Comparison of ENCODE assay signal across 27 mouse cellular contexts in the genomic region with DNA sequence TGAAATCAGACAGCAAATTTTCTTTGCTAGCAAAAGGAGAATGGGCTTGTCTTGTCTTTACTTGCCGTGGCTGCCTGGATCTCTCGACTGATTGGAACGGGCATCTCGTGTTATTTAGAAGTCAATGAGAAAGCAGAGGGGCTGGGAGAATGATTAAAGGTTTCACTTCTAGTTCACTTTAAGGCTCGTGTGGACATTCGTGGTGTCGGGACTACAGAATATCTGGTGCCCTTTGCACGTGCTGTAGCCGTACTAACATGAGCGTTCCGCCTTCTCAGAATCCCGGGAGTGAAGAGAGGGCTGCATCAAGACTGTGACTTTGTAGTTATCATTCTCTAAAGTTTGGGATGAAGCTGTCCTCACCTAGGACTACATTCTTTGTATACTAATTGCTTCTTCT. TPM values are rescaled to one million over a fixed set of nuclear protein-coding genes. Genes with fewer than 3 reads are reported as not detected.
DNase-seq lines count a peak whose midpoint lies in the region; ATAC-seq and TF ChIP-seq lines count a peak whose summit lies in the region.
"Had no signal": no experiment of that assay in that cellular context is flagged by ENCODE, and none has a peak within 500 bp of the region (broad histone marks: within the 10 kb centered on the region; RNA-seq: fewer than 3 reads in every experiment).

No protein-coding gene starts in this region.

- ATAC-seq in hindbrain, embryonic 11.5 days (ENCODE audit: low FRiP score) = no peak
- ATAC-seq in hindbrain, embryonic 13.5 days (ENCODE audit: low FRiP score) = no peak
- ATAC-seq in limb, embryonic 14.5 days (ENCODE audit: low FRiP score, low read depth) = no peak
- ATAC-seq: inflammation-experienced regulatory T-cells, adult 6 months had no signal

- H3K4me3 ChIP-seq in hindbrain, embryonic 11.5 days (ENCODE audit: low read depth, low read length) = no peak overlapping the region
- no peak overlapping the region for H3K4me3 ChIP-seq in hindbrain, embryonic 13.5 days
- no peak overlapping the region for H3K4me3 ChIP-seq in MEL (ENCODE audit: control insufficient read depth in 1 of 2, insufficient read depth in 1 of 2, low read depth in 2 of 2, low read length in 2 of 2)
- H3K4me3 ChIP-seq in limb, embryonic 14.5 days (replicated peaks; ENCODE audit: low read length) = no peak overlapping the region
- H3K4me3 ChIP-seq in layer of hippocampus, adult 2 months = no peak overlapping the region
- H3K4me3 ChIP-seq: forebrain, embryonic 10.5 days; heart, adult 2 months; heart, embryonic 15.5 days; hindbrain, embryonic 10.5 days; limb, embryonic 13.5 days; neural tube, embryonic 12.5 days; stomach, embryonic 15.5 days had no signal

- H3K9me3 ChIP-seq in hindbrain, embryonic 11.5 days (ENCODE audit: control insufficient read depth, low read length) = peaks cover 71% of the 10 kb centered on the region
- peaks cover 76% of the 10 kb centered on the region for H3K9me3 ChIP-seq in hindbrain, embryonic 13.5 days
- no peaks in the 10 kb centered on the region for H3K9me3 ChIP-seq in MEL (replicated peaks; ENCODE audit: insufficient read depth, low read length)
- peaks cover 74% of the 10 kb centered on the region for H3K9me3 ChIP-seq in limb, embryonic 14.5 days (ENCODE audit: control insufficient read depth, low read length)
- H3K9me3 ChIP-seq: G1E; stomach, embryonic 15.5 days had no signal

- no peaks in the 10 kb centered on the region for H3K27me3 ChIP-seq in hindbrain, embryonic 11.5 days (ENCODE audit: control insufficient read depth, insufficient read depth, low read length)
- H3K27me3 ChIP-seq in hindbrain, embryonic 13.5 days = no peaks in the 10 kb centered on the region
- H3K27me3 ChIP-seq in MEL (ENCODE audit: control insufficient read depth in 1 of 2, insufficient read depth in 2 of 2, low read length in 2 of 2) = no peaks in the 10 kb centered on the region
- no peaks in the 10 kb centered on the region for H3K27me3 ChIP-seq in limb, embryonic 14.5 days (ENCODE audit: control insufficient read depth, insufficient read depth, low read length)
- H3K27me3 ChIP-seq: heart, embryonic 15.5 days; limb, embryonic 13.5 days; neural tube, embryonic 12.5 days; stomach, embryonic 15.5 days had no signal

- H3K36me3 ChIP-seq in hindbrain, embryonic 11.5 days (ENCODE audit: control insufficient read depth, insufficient read depth, low read length) = 0 out of 2 replicates have a peak, but pooled peaks cover 2% of the 10 kb centered on the region
- no peaks in the 10 kb centered on the region for H3K36me3 ChIP-seq in hindbrain, embryonic 13.5 days
- no peaks in the 10 kb centered on the region for H3K36me3 ChIP-seq in MEL (ENCODE audit: control insufficient read depth in 1 of 2, insufficient read depth in 2 of 2, low read length in 2 of 2)
- no peaks in the 10 kb centered on the region for H3K36me3 ChIP-seq in limb, embryonic 14.5 days (ENCODE audit: control insufficient read depth, insufficient read depth, low read length)
- H3K36me3 ChIP-seq: forebrain, embryonic 10.5 days; G1E; heart, embryonic 15.5 days; hindbrain, embryonic 10.5 days; limb, embryonic 13.5 days; neural tube, embryonic 12.5 days; stomach, embryonic 15.5 days had no signal

- WGBS in hindbrain, embryonic 11.5 days = 67% methylated on average over 12 of the region's 12 CpGs
- 65% methylated on average over 12 of the region's 12 CpGs for WGBS in hindbrain, embryonic 13.5 days
- WGBS in limb, embryonic 14.5 days = 65% methylated on average over 12 of the region's 12 CpGs

- no peak for TF ChIP-seq RAD21 in MEL (IDR thresholded peaks at IDR 0.05; ENCODE audit: low read depth, low read length)

- H3K4me2 ChIP-seq in hindbrain, embryonic 11.5 days (replicated peaks; ENCODE audit: low read depth, low read length) = no peak overlapping the region
- H3K4me2 ChIP-seq in hindbrain, embryonic 13.5 days = no peak overlapping the region
- H3K4me2 ChIP-seq in limb, embryonic 14.5 days (replicated peaks; ENCODE audit: low read depth, low read length, severe bottlenecking) = no peak overlapping the region
- H3K4me2 ChIP-seq: heart, embryonic 15.5 days; limb, embryonic 13.5 days; neural tube, embryonic 12.5 days; stomach, embryonic 15.5 days had no signal

- peak; percentile 5 for DNase-seq in hindbrain, embryonic 11.5 days (ENCODE audit: low spot score)
- DNase-seq in A20 (ENCODE audit: low read depth, low spot score) = peak; percentile 15
- peak; percentile 14 for DNase-seq in MEL (ENCODE audit: low read depth, low spot score)
- peak; percentile 2 for DNase-seq in limb, embryonic 14.5 days (ENCODE audit: low spot score)
- no peak for DNase-seq in gastrocnemius, postnatal 10 days
- DNase-seq in layer of hippocampus, adult 2 months (ENCODE audit: low spot score in 2 of 2) = no peak
- DNase-seq: adrenal gland, postnatal 25 days; cerebellum, adult 11 months; cerebellum, postnatal 10 days; heart, adult 2 months; kidney, postnatal 4 days; lung, postnatal 14 days; spleen, adult 18-20 months; thymus, adult 18-20 months had no signal

- no peaks in the 10 kb centered on the region for H3K79me2 ChIP-seq in MEL (ENCODE audit: control insufficient read depth, insufficient read depth, low read length, poor library complexity)

- H3K9ac ChIP-seq in hindbrain, embryonic 11.5 days (ENCODE audit: low read depth, low read length) = no peak overlapping the region
- H3K9ac ChIP-seq in hindbrain, embryonic 13.5 days = no peak overlapping the region
- no peak overlapping the region for H3K9ac ChIP-seq in MEL (ENCODE audit: control insufficient read depth, low read depth, low read length, poor library complexity, severe bottlenecking)
- no peak overlapping the region for H3K9ac ChIP-seq in limb, embryonic 14.5 days (ENCODE audit: low read depth, low read length, severe bottlenecking)
- H3K9ac ChIP-seq: heart, embryonic 15.5 days; limb, embryonic 13.5 days; neural tube, embryonic 12.5 days; stomach, embryonic 15.5 days had no signal

- no peak for TF ChIP-seq POLR2A in MEL (IDR thresholded peaks at IDR 0.05; ENCODE audit: control insufficient read depth in 1 of 2, insufficient read depth in 1 of 2, low read depth in 1 of 2, low read length in 2 of 2, poor library complexity in 1 of 2)
- TF ChIP-seq POLR2A in limb, embryonic 14.5 days (IDR thresholded peaks at IDR 0.05; ENCODE audit: borderline replicate concordance, extremely low read depth, insufficient read depth, insufficient read length) = no peak

- TF ChIP-seq CTCF in MEL (IDR thresholded peaks at IDR 0.05 in 2 of 3, conservative IDR thresholded peaks at IDR 0.05 in 1 of 3; ENCODE audit: control insufficient read depth in 1 of 3, insufficient read depth in 1 of 3, low read depth in 2 of 3, low read length in 3 of 3, poor library complexity in 1 of 3, severe bottlenecking in 1 of 3) = no peak
- no peak for TF ChIP-seq CTCF in layer of hippocampus, adult 2 months (conservative IDR thresholded peaks at IDR 0.05)

- H3K4me1 ChIP-seq in hindbrain, embryonic 11.5 days (replicated peaks; ENCODE audit: control insufficient read depth, insufficient read depth, low read length) = no peaks in the 10 kb centered on the region
- no peaks in the 10 kb centered on the region for H3K4me1 ChIP-seq in hindbrain, embryonic 13.5 days (replicated peaks)
- H3K4me1 ChIP-seq in MEL (ENCODE audit: control insufficient read depth in 1 of 2, insufficient read depth in 2 of 2, low read length in 2 of 2) = no peaks in the 10 kb centered on the region
- no peaks in the 10 kb centered on the region for H3K4me1 ChIP-seq in limb, embryonic 14.5 days (ENCODE audit: control insufficient read depth, insufficient read depth, low read length)
- H3K4me1 ChIP-seq: forebrain, embryonic 10.5 days; heart, embryonic 15.5 days; hindbrain, embryonic 10.5 days; limb, embryonic 13.5 days; neural tube, embryonic 12.5 days; stomach, embryonic 15.5 days had no signal

- H3K27ac ChIP-seq in hindbrain, embryonic 11.5 days (ENCODE audit: low read depth, low read length) = no peak overlapping the region
- no peak overlapping the region for H3K27ac ChIP-seq in hindbrain, embryonic 13.5 days
- H3K27ac ChIP-seq in MEL (ENCODE audit: control insufficient read depth, low read depth, low read length) = no peak overlapping the region
- H3K27ac ChIP-seq in limb, embryonic 14.5 days (replicated peaks; ENCODE audit: low read depth, low read length) = no peak overlapping the region
- H3K27ac ChIP-seq in layer of hippocampus, adult 2 months = no peak overlapping the region
- H3K27ac ChIP-seq: forebrain, embryonic 10.5 days; heart, adult 2 months; heart, embryonic 15.5 days; hindbrain, embryonic 10.5 days; limb, embryonic 13.5 days; neural tube, embryonic 12.5 days; stomach, embryonic 15.5 days had no signal

- no peak for TF ChIP-seq EP300 in MEL (IDR thresholded peaks at IDR 0.05; ENCODE audit: low read depth in 1 of 2, low read length in 2 of 2)

TF ChIP-seq in MEL, 35 proteins besides CTCF, POLR2A, EP300 and RAD21 (continues in another document):
- no peak for TF ChIP-seq SIN3A (IDR thresholded peaks at IDR 0.05; ENCODE audit: low read length)
- TF ChIP-seq POLR2AphosphoS5 (IDR thresholded peaks at IDR 0.05; ENCODE audit: borderline replicate concordance, low read depth, low read length) = no peak
- no peak for TF ChIP-seq NELFE (IDR thresholded peaks at IDR 0.05; ENCODE audit: low read depth, low read length)
- TF ChIP-seq RCOR1 (IDR thresholded peaks at IDR 0.05; ENCODE audit: low read depth, low read length) = no peak
- no peak for TF ChIP-seq SMC3 (IDR thresholded peaks at IDR 0.05; ENCODE audit: low read depth, low read length)

RNA-seq across cellular contexts. Expression of a gene that starts 29.7 kb away (rescaled TPM):
- not detected in 2 replicates for polyA plus RNA-seq in hindbrain, embryonic 11.5 days (2014; fragmentation: Nextera tagmentation; extraction: Ambion mirVana)
- 0.04 TPM in 1 of 2 replicates, not detected in the other for polyA plus RNA-seq in hindbrain, embryonic 13.5 days (2015; fragmentation: Nextera tagmentation; extraction: Ambion mirVana)
- not detected in 2 replicates for total RNA-seq in MEL (2012; rRNA removed)
- polyA plus RNA-seq in MEL (2012; ENCODE audit: insufficient read depth in 1 of 2, insufficient read length in 2 of 2, low read depth in 1 of 2, low replicate concordance in 2 of 2, missing spikeins in 1 of 2) = not detected
- polyA plus RNA-seq in limb, embryonic 14.5 days (2012; rRNA removed) = not detected in 2 replicates
- polyA plus RNA-seq in limb, embryonic 14.5 days (2014; fragmentation: Nextera tagmentation; extraction: Ambion mirVana) = not detected in 2 replicates
- total RNA-seq in gastrocnemius, postnatal 10 days (2021) = not detected
- under 1 TPM in 1 of 2 experiments, not detected in 1; 0.12 TPM for total RNA-seq in layer of hippocampus, adult 2 months (2021)
- total RNA-seq: adrenal gland, postnatal 25 days; G1E; gastrocnemius, adult 8-10 months; heart, adult 2 months; megakaryocyte-erythroid progenitor cell, adult 5-6 weeks had no signal
- polyA plus RNA-seq: forebrain, embryonic 10.5 days; G1E; heart, adult 2 months; heart, embryonic 15.5 days; hindbrain, embryonic 10.5 days; inflammation-experienced regulatory T-cells, adult 6 months; kidney, embryonic 14.5 days; limb, embryonic 13.5 days; liver, embryonic 16.5 days; neural tube, embryonic 12.5 days; stomach, embryonic 15.5 days had no signal

RNA-seq across cellular contexts. Expression of a gene that starts 29.7 kb away (rescaled TPM):
- polyA plus RNA-seq in hindbrain, embryonic 11.5 days (2014; fragmentation: Nextera tagmentation; extraction: Ambion mirVana) = 126 and 136 TPM in 2 replicates
- polyA plus RNA-seq in hindbrain, embryonic 13.5 days (2015; fragmentation: Nextera tagmentation; extraction: Ambion mirVana) = 82.0 and 82.8 TPM in 2 replicates
- total RNA-seq in MEL (2012; rRNA removed) = 58.6 and 59.4 TPM in 2 replicates
- polyA plus RNA-seq in MEL (2012; ENCODE audit: insufficient read depth in 1 of 2, insufficient read length in 2 of 2, low read depth in 1 of 2, low replicate concordance in 2 of 2, missing spikeins in 1 of 2) = 100 to 1,000 TPM in 1 of 2 experiments, 10 to 100 TPM in 1; 76.3 to 103 TPM
- polyA plus RNA-seq in limb, embryonic 14.5 days (2012; rRNA removed) = 277 and 360 TPM in 2 replicates
- 139 and 150 TPM in 2 replicates for polyA plus RNA-seq in limb, embryonic 14.5 days (2014; fragmentation: Nextera tagmentation; extraction: Ambion mirVana)
- total RNA-seq in gastrocnemius, postnatal 10 days (2021) = 10 to 100 TPM; 29.0 to 47.9 TPM
- 10 to 100 TPM; 31.9 to 35.3 TPM for total RNA-seq in layer of hippocampus, adult 2 months (2021)

Comparison
In these comparisons a context has a peak if more than half of its experiments do, and no peak if none do; other contexts are left out.
1. DNase-seq: peak in hindbrain, embryonic 11.5 days (single experiment), A20 (single experiment), MEL (single experiment) and limb, embryonic 14.5 days (single experiment); none in gastrocnemius, postnatal 10 days (single experiment) and layer of hippocampus, adult 2 months (0 of 2).